Mouse (Mus musculus) G1E (cell line): Measurements from ENCODE around the gene Cfl2. TPM values are rescaled to one million over a fixed set of nuclear protein-coding genes. Genes with fewer than 3 reads are reported as not detected.

Experiments used
- ATAC-seq: 2 replicates; pipeline ENCODE4 v1.8.0; 2016; ENCODE audit warnings: mild to moderate bottlenecking; ENCODE audit not compliant: insufficient number of reproducible peaks, poor library complexity, low FRiP score, severe bottlenecking; ENCODE audit errors: extremely low read depth
- DNase-seq: peaks from one replicate; pipeline ENCODE4 v3.0.0; 2012; ENCODE audit warnings: low spot score
- H3K27me3 ChIP-seq: 2 replicates; pipeline ENCODE4 v1.6.1; 2012; ENCODE audit warnings: mild to moderate bottlenecking, low read length, inconsistent platforms; ENCODE audit not compliant: insufficient read depth
- H3K36me3 ChIP-seq: replicated peaks from 2 replicates; pipeline ENCODE3; 2012; ENCODE audit warnings: mild to moderate bottlenecking, inconsistent platforms
- H3K4me1 ChIP-seq: 2 replicates; pipeline ENCODE4 v1.6.1; 2012; ENCODE audit warnings: low read depth, low read length, inconsistent platforms, mixed read lengths; ENCODE audit not compliant: insufficient read depth
- H3K4me3 ChIP-seq: 2 replicates; pipeline ENCODE4 v1.5.1; 2012; ENCODE audit warnings: low read depth, mild to moderate bottlenecking, inconsistent platforms, low read length, moderate library complexity, mixed read lengths
- H3K9me3 ChIP-seq: replicated peaks from 2 replicates; pipeline ENCODE4 v1.6.1; 2012; ENCODE audit warnings: inconsistent platforms
- CTCF ChIP-seq: IDR thresholded peaks from 2 replicates; pipeline ENCODE4 v1.5.1; 2012; ENCODE audit warnings: low read depth, low read length, inconsistent platforms, mixed read lengths
- GATA1 ChIP-seq: IDR thresholded peaks from 2 replicates; pipeline ENCODE4 v1.6.1; 2012; ENCODE audit warnings: borderline replicate concordance, low read length, inconsistent platforms, mixed read lengths
- GATA2 ChIP-seq: IDR thresholded peaks from 2 replicates; pipeline ENCODE4 v1.6.1; 2012; ENCODE audit warnings: low read depth, low read length, inconsistent platforms, borderline replicate concordance
- POLR2AphosphoS5 ChIP-seq: IDR thresholded peaks from 2 replicates; pipeline ENCODE4 v1.6.1; 2012; ENCODE audit warnings: low read depth, low read length, inconsistent platforms; ENCODE audit not compliant: insufficient replicate concordance
- TAL1 ChIP-seq: conservative IDR thresholded peaks from 2 replicates; pipeline ENCODE4 v1.6.1; 2012; ENCODE audit warnings: low read depth, low read length, inconsistent platforms, mixed read lengths
- polyA plus RNA-seq: library from polyadenylated mRNA; stranded (reverse); fragments of >175 nt; gene quantifications from 2 replicates; pipeline ENCODE4 v1.2.3, GENCODE M21; 2012
- total RNA-seq, 2 experiments: library from RNA; stranded (forward) in 1 of 2; stranded (reverse) in 1 of 2; fragments of 200-1000 nt in 1 of 2; fragments of >200 nt in 1 of 2; fragmentation: Nextera tagmentation in 1 of 2; gene quantifications; 2 replicates each; pipeline ENCODE4 v1.2.3; 2014 to 2017

Cfl2 gene
- total and polyA plus RNA-seq, 3 experiments: 3.1 to 53.0 (median 45.0) TPM

DNA sequence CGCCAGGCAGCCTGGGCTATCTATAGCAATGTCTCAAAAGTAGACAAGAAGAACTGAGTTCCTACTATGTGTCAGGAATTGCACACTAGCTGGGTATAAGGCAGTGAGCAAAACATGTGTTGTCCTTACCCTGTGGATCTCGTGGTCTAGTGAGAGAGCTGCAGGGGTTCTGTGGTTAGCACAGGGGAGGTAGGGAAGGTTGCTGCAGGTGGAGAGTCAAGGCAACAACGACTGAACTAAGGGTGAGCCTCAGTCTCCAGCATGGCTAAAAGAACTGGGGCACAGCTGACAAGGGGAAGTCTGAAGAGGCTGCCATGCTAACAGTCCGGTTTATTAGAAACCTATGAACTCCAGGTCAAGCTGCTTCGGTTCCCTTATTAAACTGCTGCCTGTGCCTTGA lies 16.5 kb upstream of the Cfl2 start:
- H3K9me3 ChIP-seq: 0 out of 2 replicates have a peak, but pooled peaks cover 3% of the 10 kb centered on the region
- H3K27me3 ChIP-seq: peaks cover 26% of the 10 kb centered on the region
- peaks cover 11% of the 10 kb centered on the region for H3K4me1 ChIP-seq
- no peak for TF ChIP-seq GATA2
- no peak for TF ChIP-seq POLR2AphosphoS5
- TF ChIP-seq TAL1: no peak
- no peak for TF ChIP-seq GATA1
- TF ChIP-seq CTCF: no peak
- no peaks in the 10 kb centered on the region for H3K36me3 ChIP-seq
- no peak overlapping the region for H3K4me3 ChIP-seq
- ATAC-seq: no peak
- DNase-seq: no peak

DNA sequence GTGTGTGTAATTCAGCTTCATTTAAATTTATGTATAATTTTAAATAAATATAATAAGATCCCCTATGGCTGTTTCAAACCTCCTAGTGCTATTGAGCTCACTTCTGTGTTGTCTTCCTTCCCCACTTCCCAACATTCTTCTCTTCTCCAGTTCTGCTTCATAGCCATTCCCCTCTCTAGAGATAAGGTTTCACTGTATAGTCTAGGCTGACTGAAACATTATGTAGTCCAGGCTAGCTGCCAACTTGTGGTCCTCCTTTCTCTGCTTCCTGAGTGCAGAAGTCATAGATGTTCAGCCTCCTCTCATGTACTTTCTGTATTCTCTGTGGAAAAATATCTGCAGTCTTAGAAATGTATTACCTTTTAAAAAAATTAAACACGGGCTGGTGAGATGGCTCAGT lies 15.2 kb upstream of the Cfl2 start:
- TF ChIP-seq TAL1 (no peak), POLR2AphosphoS5 (no peak), GATA2 (no peak), CTCF (no peak), GATA1 (no peak)
- 0 out of 2 replicates have a peak, but pooled peaks cover under 1% of the 10 kb centered on the region for H3K9me3 ChIP-seq

DNA sequence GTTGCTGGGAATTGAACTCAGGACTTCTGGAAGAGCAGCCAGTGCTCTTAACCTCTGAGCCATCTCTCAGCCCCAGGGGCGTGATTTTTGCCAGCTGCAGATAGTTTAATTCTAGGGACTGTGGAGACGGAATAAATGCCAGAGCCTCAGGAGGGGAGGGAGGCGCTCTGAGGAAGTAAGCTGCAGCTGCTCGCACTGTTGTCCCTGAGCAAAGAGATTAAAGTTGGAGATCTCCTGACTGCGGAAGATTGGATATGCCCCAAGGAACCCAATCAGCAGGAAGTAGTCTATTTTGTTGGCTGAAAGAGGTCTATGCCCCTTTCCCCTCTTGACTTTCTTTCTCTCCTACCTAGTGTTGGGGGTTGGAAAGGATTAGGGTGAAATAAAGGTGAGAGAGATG lies 14.2 kb upstream of the Cfl2 start:
- no peaks in the 10 kb centered on the region for H3K36me3 ChIP-seq
- peaks cover 11% of the 10 kb centered on the region for H3K4me1 ChIP-seq
- ATAC-seq: no peak
- no peak overlapping the region for H3K4me3 ChIP-seq
- TF ChIP-seq TAL1 (no peak), GATA1 (no peak), CTCF (no peak), POLR2AphosphoS5 (no peak), GATA2 (no peak)
- H3K27me3 ChIP-seq: peaks cover 32% of the 10 kb centered on the region
- H3K9me3 ChIP-seq: no peaks in the 10 kb centered on the region
- DNase-seq: no peak

More for the DNA sequence above, 15.2 kb upstream of the Cfl2 start:
- DNase-seq: no peak
- H3K4me1 ChIP-seq: peaks cover 11% of the 10 kb centered on the region
- H3K27me3 ChIP-seq: peaks cover 32% of the 10 kb centered on the region
- H3K4me3 ChIP-seq: no peak overlapping the region
- no peak for ATAC-seq
- no peaks in the 10 kb centered on the region for H3K36me3 ChIP-seq

DNA sequence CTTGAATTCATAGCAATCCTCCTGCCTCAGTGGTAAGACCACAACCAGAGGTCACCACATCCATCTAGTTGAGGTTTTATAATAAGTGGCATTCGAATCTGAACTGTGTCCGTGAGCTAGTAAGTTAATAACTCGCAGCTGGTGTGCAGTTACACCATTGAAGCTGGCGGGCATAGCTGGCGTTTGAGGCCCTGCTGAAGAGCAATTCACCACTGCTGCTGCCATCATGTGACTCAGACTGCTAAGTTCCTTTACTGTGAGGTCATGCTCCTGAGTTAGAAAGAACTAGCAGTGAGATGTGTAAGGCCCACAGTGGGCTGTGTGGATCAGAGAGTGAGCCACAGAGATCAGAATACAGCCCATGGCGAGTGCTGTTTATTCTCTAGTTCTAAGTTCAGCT lies 12.0 kb upstream of the Cfl2 start:
- no peaks in the 10 kb centered on the region for H3K36me3 ChIP-seq
- H3K9me3 ChIP-seq: no peaks in the 10 kb centered on the region
- TF ChIP-seq TAL1: no peak
- no peak for TF ChIP-seq GATA1
- TF ChIP-seq GATA2: no peak
- no peak for TF ChIP-seq POLR2AphosphoS5
- TF ChIP-seq CTCF: no peak
- DNase-seq: no peak
- H3K4me3 ChIP-seq: no peak overlapping the region
- no peak for ATAC-seq
- peaks cover 9% of the 10 kb centered on the region for H3K4me1 ChIP-seq
- peaks cover 28% of the 10 kb centered on the region for H3K27me3 ChIP-seq

DNA sequence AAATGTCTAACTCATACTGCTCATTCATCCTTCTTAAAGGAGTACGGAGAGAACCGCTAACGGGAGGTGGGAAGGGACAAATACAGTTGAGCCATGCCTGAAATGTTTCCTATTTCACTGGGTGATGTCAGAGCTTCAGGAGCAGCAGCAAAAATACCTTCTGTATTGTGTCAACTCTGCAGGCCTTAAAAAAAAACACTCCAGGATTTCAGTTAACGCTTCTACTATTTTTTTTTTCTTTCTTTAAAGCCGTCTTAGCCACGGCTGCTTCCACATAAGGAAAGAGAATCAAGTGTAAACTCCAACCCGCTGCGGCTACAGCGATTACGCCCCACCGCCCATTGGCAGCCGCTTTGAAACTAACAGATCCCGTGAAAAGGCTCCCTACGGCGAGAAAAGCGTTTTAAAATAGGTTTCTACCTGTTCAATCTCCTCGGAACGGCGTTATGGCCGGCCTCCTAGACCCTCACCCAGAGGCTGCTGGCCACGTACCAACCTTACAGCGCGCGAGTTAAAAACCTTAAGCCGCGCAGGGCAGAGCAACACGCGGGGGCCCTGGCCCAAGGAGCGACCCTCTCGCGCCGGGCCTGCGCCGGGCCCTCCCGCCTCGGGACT lies 579 bp downstream of the Cfl2 start:
- peak; percentile 50 for DNase-seq

DNA sequence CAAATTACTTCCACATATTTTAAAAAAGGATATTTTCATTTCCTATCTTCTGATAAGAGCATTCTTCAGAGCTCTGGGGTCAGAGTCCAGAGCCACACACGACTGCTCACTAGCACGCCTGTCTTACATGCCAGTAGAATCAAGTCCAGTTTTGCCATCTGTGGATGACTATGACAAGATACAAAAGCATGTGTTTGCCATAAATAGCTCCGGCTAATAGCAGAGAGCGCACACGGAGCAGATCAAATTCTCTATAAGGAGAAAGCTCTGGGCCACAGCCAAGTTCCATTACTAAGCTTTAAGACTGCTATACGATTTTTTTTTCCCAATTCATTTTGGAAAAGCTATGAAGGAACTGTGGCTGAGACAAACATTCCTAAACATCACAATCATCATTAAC lies 3.1 kb downstream of the Cfl2 start:
- TF ChIP-seq GATA2: no peak
- no peak for TF ChIP-seq TAL1
- TF ChIP-seq GATA1: no peak
- Histone ChIP-seq H3K36me3 (peaks cover 42% of the 10 kb centered on the region), H3K4me3 (no peak overlapping the region), H3K4me1 (peaks cover 23% of the 10 kb centered on the region), H3K9me3 (no peaks in the 10 kb centered on the region), H3K27me3 (no peaks in the 10 kb centered on the region)
- ATAC-seq: no peak
- no peak for DNase-seq

More for the DNA sequence above, 579 bp downstream of the Cfl2 start:
- Histone ChIP-seq H3K36me3 (peaks cover 28% of the 10 kb centered on the region), H3K27me3 (no peaks in the 10 kb centered on the region), H3K4me3 (peak overlapping the region; percentile 88), H3K4me1 (peaks cover 21% of the 10 kb centered on the region), H3K9me3 (peaks cover 2% of the 10 kb centered on the region)
- no peak for TF ChIP-seq POLR2AphosphoS5
- no peak for TF ChIP-seq TAL1
- no peak for TF ChIP-seq GATA1
- no peak for TF ChIP-seq GATA2
- TF ChIP-seq CTCF: no peak
- ATAC-seq: 0 out of 2 replicates have a peak, but pooled peaks have one; percentile 37

DNA sequence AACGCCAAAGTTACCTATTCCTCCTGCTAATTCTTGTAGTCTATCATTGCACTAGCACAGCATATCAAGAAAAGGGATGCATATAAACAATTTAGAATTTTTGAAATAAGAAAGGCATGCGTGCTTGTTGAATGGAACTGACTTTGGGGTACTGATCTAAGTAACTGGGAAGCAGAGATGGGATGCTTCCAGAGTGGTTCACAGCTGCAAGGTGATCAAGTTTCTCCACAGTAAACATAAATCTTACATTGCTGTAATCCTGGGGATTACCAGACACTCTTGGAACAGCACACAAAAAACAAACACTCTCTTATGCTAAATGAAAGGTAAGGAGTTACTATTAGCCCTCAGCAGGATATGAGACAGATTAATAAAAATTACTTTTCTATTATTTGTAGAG lies 12.1 kb downstream of the Cfl2 start:
- Histone ChIP-seq H3K4me1 (peaks cover 4% of the 10 kb centered on the region; the same call in 1 of the 2 replicates), H3K4me3 (no peak overlapping the region), H3K27me3 (no peaks in the 10 kb centered on the region), H3K9me3 (no peaks in the 10 kb centered on the region), H3K36me3 (peaks cover 6% of the 10 kb centered on the region)
- no peak for ATAC-seq
- DNase-seq: no peak
- no peak for TF ChIP-seq POLR2AphosphoS5
- TF ChIP-seq GATA2: no peak
- no peak for TF ChIP-seq GATA1
- TF ChIP-seq TAL1: no peak
- TF ChIP-seq CTCF: no peak
